Mouse (Mus musculus) frontal cortex, postnatal 36 days (tissue): ENCODE measurements around the gene Gap43.
"Not testable (repeated sequence)": the region's sequence is repeated elsewhere in the genome, so short reads cannot be mapped to it uniquely, and the experiment has no call there.

Source experiments
- DNase-seq, 2 experiments: peaks; one replicate each; pipeline ENCODE4 v3.0.0; 2022; ENCODE audit warnings: low spot score in 2 of 2

Gap43 gene

DNA sequence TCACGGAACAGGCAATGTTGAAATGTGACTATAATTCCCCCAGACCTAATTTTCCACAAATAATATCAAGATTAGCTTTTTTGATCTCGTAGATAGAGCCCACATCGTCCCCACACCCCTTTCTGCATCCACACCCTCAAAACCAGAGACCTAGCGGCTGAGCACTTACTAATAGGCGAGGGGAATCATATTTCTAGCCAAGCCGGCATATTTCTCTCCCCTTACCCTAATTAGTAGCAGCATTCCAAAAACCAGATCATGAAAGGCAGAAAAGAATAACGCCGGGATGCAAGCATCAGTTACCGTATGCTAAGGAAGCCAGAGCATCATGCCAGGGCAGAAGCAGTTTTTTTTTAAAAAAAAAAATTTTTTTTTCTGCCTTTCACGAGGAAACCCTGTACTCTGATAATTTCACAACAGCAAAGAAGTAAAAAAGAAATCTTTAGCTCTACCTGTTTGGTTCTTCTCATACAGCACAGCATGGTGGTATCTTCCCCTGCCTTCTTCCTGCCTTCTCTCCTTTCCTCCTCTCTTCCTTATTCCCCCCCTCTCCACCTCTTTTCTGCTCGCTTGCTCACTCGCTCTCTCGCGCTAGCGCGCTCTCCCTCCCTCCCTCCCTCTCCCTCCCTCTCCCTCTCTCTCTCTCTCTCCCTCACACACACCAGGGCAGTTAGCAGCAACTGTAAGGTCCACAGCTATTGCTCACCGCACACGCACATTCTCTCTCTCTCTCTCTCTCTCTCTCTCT is at the start of gene Gap43:
Gene Gap43, minus strand, starts transcription at position 631 of the 748 bp plus-strand sequence.
- no peak for DNase-seq

DNA sequence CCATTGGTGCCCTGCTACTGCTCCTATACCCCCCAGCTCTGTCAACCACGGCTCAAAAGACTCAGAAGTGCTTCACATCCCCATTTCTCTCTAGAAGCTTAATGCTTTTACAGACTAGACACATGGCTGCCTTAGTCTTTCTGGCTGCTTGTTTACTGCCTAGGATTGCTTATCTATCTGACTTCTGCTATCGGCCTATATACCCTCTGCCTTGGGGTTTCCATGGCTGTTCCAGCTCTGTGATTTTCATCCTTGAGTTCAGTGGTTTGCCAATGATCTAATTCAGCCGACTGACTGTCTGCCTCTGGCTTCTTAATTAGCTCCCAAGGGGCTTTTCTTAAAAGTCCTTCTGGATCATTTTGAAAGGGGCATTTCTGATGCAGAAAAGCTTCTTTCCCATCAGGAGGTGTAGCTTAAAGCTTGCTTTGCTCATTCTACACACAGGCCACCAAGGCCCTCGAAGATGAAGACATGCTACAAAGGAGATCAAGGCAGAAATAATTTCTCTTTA is 40.9 kb upstream of the Gap43 start:
- no peak for DNase-seq

DNA sequence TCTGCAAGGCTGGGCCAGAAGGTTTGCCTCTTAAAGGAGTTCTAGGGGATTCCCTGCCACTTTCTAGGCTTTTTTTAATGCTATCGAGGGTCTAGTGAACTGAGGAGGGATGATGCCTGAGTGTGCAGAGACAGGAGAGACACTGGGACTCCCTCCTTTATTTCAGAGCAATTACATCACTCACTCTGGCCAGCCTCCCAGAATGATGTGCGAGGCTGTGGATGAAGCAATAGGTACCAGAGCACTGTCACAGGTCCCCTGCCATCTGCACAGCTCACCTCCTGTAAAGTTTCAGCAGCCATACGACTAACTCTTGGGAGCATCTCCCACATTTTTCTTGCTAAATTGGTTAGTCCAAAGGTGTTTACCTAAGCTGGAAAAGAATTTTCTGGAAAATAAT is 40.2 kb upstream of the Gap43 start:
- DNase-seq, result no peak

DNA sequence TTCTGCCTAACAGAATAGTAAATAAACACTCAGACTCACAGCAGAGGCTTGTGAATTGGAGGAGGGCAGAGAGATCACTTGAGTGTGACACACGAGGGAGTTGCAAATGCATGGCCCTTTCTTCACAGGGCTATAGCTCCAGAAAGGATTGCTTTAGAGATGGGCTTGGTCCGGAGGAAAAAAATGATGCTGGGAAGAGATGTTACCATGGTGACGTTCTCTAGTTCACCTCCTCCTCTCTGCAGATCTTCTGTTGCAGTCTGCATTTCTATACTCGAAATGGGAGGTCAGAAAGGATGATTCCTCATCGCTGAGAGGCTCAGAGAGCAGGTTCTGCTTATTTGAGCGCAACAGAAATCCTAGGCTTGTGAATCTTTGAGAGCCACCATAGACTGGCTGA is 29.7 kb upstream of the Gap43 start:
- DNase-seq, result peak; percentile 33 to 47

DNA sequence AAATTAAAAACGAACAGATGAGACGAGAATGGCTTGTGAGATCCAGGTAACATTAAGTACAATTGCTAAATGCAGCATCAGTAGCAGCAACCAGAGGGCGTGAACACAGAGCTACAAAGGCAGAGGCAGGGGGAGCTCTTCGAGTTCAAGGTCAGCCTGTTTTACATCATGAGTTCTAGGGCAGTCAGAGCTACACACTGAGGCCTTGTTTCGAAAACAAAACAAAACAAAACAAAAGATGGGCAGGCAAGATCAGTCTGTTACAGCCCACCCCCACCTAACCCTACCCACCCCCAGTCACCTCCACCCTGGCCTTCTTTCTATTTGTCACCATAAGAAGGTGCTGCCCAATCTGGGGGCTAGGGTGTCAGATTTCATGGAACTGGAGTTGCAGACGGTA is 28.9 kb upstream of the Gap43 start:
- DNase-seq, result no peak

DNA sequence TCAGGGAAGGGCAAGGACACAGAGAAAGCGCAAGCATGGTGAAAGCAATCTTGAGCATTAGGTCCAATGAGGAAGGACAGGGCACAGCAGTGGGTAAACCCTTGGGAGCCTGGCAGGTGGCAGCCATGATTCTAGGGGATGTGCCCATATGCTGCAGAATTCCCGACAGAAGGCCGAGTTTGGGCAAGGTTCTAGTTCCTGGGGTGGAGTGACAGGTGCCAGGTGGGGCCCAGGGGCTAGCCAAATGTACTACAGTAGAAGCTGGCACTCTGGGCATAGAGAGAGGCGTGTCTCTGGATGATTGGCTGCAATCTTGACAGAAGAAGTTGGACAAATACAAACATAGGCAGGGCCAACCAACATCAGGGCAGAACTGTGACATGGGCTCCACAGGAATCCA is 19.6 kb upstream of the Gap43 start:
- DNase-seq, result no peak

DNA sequence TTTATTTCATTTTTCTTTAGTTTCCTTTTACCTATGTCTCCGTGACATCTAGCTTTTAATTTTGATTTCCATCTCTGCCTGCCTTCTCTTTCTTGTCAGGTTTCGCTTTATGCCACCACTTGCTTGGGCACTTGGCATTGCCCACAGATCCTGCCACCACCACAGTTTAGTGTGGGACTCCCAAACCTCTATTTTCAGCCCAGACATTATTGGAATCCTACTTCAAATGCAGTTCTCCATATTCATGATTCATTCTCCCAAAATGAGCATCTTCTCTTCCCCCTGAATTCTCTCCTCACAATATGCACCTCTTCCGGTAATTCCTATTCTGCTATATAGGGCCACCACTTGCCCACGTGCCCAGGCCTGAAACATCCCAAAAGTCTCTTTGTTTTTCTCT is 17.6 kb upstream of the Gap43 start:
- DNase-seq, result no peak

DNA sequence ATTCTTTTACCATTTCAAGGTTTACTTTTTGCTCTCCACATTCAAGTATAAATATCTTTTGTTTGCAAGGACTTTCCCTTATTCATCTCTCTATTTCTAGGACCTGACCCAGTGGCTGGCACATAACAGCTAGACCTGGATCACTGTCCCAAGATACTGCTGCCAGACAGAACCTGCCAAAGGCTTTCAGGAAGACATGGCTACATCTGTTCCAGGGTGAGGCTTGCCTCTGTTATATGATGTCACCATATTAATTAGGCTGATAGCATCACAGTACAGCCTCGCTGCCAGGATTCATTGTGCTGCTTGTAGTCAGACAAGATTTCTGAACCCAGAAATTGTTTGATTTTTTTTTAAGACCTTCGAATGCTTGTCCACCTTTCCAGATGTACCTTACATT is 9.6 kb upstream of the Gap43 start:
- no peak for DNase-seq

DNA sequence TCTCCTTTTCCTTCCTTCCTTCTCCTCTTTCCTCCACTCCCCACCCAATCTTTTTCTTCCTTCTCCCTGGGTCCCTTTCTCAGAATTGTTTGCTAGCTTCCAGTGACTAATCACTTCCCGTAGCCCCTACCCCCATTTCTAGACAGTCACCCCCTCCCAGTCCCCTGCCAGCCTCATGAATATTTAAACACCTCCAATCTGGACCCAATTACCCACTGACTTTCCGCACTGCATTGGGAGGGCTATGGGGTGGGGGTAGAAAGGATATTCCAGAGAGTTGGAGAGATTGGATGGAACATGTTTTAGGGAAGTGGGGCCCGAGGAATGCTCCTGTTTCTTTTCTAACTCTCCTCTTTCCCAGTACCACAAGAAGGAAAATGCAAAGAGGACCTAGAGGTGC is 414 bp upstream of the Gap43 start:
- DNase-seq, result not testable (repeated sequence)

DNA sequence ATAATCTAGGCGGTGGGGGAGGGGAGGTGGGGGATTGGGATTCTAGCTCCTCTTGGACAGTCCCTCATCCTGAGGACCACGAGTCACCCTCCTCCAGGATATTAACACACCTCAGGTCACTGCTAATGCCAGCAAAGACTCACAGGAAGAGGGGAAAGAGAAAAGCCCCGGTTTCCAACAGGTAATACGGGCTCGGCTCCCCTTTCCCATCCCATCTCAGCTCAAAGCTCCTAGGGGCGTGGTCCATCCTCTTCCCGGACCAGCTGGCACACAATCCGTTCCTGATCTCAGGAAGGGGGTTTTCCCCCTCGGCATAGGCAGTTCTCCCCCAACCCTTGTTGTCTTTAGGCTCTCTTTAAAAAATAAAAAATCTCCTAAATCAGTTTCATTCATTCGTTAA is 939 bp downstream of the Gap43 start:
- no peak for DNase-seq

DNA sequence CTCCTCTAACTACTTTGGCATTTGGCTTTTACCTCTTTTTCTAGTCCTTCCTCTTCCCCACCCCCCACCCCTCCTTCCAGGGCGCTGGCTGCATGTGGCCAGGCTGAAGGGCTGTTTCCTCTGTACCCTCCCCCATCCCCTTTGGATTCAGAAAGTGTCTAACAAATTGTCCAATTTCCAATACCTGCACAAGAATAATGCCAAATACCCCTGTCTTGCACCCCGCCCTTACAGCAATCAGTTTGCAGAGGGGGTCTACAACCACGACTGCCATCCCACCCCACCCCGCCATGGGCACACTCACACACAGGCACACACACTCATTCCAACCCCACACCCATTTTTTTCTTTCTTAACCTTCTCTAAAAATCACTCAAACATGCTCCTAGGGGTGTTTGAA is 1.5 kb downstream of the Gap43 start:
- DNase-seq, result no peak

DNA sequence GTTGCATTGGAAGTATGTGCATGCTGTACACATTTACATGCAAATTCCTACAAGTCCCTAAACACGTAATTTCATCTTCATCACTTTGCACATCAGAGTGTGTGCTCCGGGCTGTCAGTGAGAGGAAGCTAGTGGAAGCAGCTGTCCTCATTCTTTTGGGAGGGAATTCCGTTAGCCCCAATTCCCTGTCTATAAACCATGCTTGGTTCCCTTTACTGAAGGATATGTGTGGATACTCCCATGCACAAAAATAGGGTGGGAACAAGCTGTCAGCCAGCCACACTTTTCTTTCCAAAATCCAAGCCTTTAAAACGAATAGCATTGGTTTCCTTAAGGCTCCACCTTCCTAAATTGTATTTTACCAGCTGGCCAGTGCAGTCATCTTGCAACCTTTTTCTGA is 2.1 kb downstream of the Gap43 start:
- peak in 1 of 2 experiments; percentile 47 for DNase-seq

DNA sequence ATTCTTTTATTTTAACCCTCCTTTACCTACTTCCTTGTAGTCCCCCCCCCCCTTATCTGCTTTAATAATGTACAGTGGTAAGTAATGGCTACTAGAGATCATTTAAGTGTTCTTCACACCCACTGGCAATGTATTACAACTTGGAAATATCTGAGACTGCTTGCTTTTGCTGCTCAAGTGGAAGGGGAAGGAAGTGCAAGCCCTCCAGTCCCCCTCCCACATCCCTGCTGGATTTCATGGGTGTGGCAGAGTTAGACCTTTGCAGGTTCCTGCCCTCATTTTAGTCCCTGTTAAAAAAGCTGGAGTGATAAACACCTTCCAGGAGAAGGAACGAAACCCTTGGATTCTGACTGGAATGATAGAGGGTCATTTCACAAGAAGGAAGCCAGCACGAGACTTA is 2.8 kb downstream of the Gap43 start:
- DNase-seq, result no peak

DNA sequence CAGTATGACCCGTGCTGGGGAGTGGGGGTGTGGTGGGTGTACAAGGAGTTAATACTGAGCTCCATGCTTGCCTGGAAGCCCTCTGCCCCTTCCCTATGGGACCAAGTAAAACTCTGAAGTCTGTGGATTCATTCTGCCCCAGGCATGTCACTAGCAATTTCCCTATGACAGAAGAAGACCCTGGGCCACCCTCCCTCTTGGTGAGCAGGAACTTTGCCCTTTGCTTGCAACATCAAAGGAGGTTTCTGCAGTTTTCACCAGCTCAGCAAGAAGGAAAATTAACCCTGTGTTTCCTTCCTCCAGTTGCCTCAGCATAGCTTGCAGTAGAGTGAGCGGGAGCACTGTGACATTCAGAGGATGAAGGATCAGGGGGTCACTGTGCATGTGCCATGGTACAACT is 3.8 kb downstream of the Gap43 start:
- no peak for DNase-seq

DNA sequence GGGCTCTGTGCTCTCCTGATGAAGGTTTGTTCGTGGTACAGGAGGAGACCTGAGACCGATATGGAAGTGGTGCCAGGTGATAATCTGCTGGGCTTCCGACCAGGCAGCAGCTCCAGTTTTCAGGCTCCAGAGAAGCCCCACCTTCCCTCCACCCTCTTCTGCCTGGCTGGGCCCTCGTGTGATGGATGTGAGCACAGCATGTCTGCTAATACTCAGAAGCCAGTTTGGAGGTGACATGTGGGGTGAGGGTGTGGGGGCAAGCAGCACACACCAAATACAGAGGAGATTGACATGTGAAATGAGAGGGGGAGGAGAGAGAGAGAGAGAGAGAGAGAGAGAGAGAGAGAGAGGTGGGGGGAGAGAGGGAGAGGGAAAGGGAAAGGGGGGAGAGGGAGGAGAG is 8.1 kb downstream of the Gap43 start:
- DNase-seq, result no peak

DNA sequence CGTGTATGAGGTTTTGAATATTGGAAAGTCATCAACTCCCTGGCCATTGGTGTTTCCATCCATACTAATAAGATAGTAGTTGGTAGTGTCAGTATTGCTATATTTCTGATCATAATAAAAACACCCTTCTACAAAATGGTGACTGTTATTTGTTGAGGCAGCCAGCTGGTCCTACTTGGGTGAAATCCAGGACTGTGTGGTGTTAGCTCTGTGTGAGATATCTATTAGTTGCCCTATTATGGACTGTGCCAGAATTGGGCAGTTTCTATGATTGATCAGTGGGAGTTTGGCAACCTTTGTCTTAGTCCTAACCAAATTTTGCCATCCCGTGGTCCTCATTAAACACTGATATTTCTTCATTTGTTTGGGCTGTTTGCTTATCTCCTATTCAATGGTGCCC is 14.3 kb downstream of the Gap43 start:
- no peak for DNase-seq

DNA sequence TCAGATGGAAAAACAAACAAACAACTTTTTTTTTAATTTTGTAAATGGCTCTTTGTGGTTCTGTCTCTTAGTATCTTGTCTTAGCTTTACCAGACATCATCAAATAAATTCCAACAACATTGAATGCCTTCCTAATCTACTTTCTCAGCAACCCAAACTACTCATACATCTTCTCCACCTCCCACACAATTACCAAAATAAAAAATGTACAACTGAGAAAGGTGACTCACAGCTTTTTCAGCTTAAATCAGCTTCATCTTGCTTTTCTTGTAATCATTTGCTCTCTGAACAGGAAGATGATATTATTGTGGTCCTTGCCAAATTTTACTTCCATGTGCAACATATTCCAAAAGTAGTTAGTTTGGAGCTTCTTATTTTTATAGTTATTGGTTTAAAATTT is 14.9 kb downstream of the Gap43 start:
- DNase-seq, result no peak

DNA sequence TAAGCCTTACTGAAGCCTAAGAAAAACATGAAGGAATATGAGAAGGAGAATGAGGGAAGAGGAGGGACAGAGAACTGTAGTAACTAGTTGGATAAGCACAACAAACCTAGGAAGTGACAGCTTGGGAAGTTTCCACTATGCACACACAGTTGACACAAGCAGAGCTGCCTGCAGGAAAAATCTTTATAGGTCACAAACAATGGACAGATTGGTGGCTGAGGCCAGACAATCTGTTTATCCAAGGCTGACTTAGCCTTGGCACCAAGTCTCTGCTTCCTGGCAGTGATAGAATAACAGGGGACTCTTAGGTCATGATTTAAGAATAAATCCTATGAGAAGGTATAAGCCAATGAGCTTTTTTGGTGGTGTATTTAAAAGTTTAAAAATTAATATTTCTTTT is 20.6 kb downstream of the Gap43 start:
- no peak for DNase-seq

DNA sequence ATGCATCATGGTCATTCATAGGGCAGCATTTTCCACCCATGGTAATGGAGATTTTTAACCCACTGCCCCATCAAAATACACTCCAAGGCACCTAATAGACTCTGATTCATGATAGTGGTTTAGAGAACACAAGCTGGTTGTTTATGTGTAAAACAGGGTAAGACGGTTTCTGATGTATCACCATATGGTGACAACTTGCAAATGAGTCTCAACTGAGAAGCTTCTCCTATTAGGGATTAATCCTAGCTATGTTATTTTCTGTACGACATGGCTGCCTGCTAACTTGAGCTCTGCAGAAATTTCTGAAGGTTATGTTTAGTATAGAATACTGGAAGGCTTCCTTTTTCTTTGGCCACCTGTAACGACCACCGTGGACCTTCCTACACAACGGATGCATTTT is 21.1 kb downstream of the Gap43 start:
- no peak for DNase-seq

DNA sequence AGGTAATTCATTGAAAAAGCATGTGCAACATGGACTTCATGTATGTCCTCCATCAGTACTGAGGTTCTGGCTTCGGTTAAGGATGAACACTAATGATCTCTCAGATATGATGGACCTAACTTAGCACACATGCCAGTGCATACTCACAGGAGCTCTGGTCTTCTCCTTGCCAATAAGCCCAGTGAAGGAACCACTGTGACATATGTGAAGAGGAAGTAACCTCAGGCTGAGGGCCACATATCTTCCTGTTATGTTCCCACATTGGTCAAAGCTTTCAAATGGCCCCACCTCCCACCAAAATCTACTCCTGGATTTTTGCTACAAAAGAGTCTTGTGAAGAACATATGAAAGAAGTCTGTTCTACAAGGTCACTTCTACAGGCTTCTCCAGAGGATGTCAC is 28.3 kb downstream of the Gap43 start:
- DNase-seq, result no peak

DNA sequence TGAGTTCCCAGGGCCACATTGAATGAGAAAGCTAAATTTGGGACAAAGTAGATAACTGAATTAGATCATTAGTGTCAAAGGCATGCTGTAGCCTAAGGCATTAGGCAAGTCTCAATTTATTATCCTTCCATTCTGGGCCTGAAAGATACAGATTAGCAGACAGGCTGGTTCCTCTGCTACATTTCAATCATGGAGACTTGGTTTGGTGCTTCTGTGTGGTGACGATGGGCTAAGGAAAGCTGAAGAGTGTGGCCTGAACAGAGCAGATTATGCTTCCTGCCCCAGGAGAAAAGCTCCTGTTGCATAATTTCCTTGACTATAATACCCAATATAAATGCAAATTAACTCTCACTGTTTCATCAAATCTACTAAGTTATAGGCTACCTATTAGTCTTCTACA is 31.7 kb downstream of the Gap43 start:
- no peak for DNase-seq

DNA sequence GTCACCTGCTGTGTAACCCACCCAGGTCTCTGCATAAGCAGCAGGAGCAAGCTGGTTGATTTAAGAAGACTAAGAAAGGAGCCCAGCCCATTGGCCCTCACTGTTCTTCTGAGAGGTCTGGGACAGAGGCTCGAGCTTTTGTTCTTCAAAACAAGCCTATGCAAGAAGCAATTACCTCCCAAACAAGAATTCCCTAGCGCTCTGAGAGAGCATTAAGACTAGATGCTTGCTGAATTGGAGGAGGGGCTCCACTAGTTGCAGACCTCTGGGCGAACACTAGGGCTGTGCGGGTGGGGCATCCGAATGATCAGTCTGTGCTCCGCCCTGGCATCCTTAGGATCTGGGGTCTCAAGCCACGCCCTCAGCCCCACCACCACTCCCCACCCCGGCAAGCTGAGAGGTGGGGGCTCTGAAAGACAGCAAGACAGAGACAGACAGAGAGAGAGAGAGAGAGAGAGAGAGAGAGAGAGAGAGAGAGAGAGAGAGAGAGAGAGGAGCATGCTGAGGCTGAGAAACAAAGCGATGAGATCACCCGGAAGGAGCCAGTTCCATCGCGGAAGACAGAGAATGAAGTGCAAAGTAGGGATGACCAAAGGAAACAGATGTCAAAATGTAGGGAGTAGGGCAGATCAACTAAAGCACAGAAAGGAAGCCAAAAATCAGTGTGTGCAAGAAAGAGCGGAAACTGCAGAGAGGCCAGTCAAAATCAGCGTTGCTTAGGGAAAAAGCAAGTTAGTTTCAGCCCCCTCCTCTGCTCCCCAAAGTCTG is 34.3 kb downstream of the Gap43 start:
- no peak for DNase-seq

DNA sequence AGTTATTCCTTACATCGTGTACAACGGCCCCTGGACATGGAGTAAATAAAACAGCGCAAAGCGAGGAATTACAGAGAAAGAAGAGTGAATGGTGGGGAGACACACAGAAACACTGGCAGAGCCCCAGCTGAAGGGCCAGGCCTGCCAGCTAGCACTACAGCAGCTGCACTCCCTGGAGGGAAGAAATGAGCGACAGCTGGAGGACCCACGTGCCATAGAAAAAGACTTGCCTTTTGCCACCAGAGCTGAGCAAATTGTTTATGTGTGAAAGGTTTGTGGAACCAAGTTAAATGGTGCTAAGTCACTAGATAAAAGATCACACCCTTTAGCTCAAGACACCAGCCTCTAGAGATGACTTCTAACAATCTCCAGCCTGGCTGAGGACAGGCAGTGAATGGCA is 37.0 kb downstream of the Gap43 start:
- DNase-seq, result peak in 1 of 2 experiments; percentile 47
